Mouse (Mus musculus) midbrain, postnatal 0 days (tissue): Measurements from ENCODE around the gene Dand5. TPM values are rescaled to one million over a fixed set of nuclear protein-coding genes. Genes with fewer than 3 reads are reported as not detected.

Source experiments
- ATAC-seq: fragments of 200-750 bp; cut with Nextera tagmentation; 2 replicates; pipeline ENCODE4 v1.8.0; 2017; ENCODE audit warnings: moderate number of reproducible peaks, mild to moderate bottlenecking, moderate TSS enrichment, moderate library complexity; ENCODE audit not compliant: low FRiP score
- DNase-seq: peaks from one replicate; pipeline ENCODE4 v3.0.0-alpha.2; 2015; ENCODE audit warnings: low spot score
- H3K27ac ChIP-seq: fragments of 300-500 bp; sonication (generic); 2 replicates; pipeline ENCODE4 v1.5.1; 2014; ENCODE audit warnings: low read depth, mild to moderate bottlenecking, low read length, mixed read lengths
- H3K27me3 ChIP-seq: fragments of 300-500 bp; sonication (generic); 2 replicates; pipeline ENCODE4 v1.6.1; 2014; ENCODE audit warnings: low read length, control low read depth, mixed read lengths; ENCODE audit not compliant: insufficient read depth
- H3K36me3 ChIP-seq: fragments of 300-500 bp; sonication (generic); 2 replicates; pipeline ENCODE4 v1.6.1; 2014; ENCODE audit warnings: low read length, control low read depth, mixed read lengths; ENCODE audit not compliant: insufficient read depth
- H3K4me1 ChIP-seq: fragments of 300-500 bp; sonication (generic); 2 replicates; pipeline ENCODE4 v1.6.1; 2014; ENCODE audit warnings: mild to moderate bottlenecking, control low read depth, antibody characterized with exemption, low read length, mixed read lengths; ENCODE audit not compliant: insufficient read depth
- H3K4me2 ChIP-seq: fragments of 300-500 bp; sonication (generic); 2 replicates; pipeline ENCODE4 v1.6.1; 2014; ENCODE audit warnings: low read depth, mild to moderate bottlenecking, low read length, mixed read lengths; ENCODE audit not compliant: poor library complexity, severe bottlenecking
- H3K4me3 ChIP-seq: fragments of 300-500 bp; sonication (generic); 2 replicates; pipeline ENCODE4 v1.5.1; 2014; ENCODE audit warnings: low read depth, mild to moderate bottlenecking, low read length, moderate library complexity
- H3K9ac ChIP-seq: fragments of 300-500 bp; sonication (generic); replicated peaks from 2 replicates; pipeline ENCODE4 v1.6.1; 2014; ENCODE audit warnings: mild to moderate bottlenecking, low read length, moderate library complexity, mixed read lengths; ENCODE audit not compliant: poor library complexity, severe bottlenecking
- H3K9me3 ChIP-seq: fragments of 300-500 bp; sonication (generic); 2 replicates; pipeline ENCODE4 v1.6.1; 2016; ENCODE audit warnings: low read length, control low read depth
- CTCF ChIP-seq: IDR thresholded peaks from 2 replicates; pipeline ENCODE4 v1.5.1; 2016; ENCODE audit warnings: antibody characterized with exemption, mild to moderate bottlenecking
- WGBS: fragments of 180-500 bp; shearing (Covaris S2); extraction: QIAGEN DNeasy Blood & Tissue Kit; methylation state at CpG from one replicate; pipeline ENCODE4 v1.1.7; 2014; 5-methylcytosine and 5-hydroxymethylcytosine counted together
- polyA plus RNA-seq: library from polyadenylated mRNA; unstranded; fragments of >200 nt; fragmentation: Nextera tagmentation; extraction: Ambion mirVana; gene quantifications from 2 replicates; pipeline ENCODE4 v1.2.1, GENCODE M21; 2015
- total RNA-seq: library from RNA; depleted of rRNA; stranded (reverse); fragments of >200 nt; gene quantifications from 2 replicates; pipeline ENCODE4 v1.2.3, GENCODE M21; 2014; rRNA removed

Gene Dand5
- total RNA-seq = 7.6 and 7.7 TPM in 2 replicates
- 12.6 and 14.5 TPM in 2 replicates for polyA plus RNA-seq

DNA sequence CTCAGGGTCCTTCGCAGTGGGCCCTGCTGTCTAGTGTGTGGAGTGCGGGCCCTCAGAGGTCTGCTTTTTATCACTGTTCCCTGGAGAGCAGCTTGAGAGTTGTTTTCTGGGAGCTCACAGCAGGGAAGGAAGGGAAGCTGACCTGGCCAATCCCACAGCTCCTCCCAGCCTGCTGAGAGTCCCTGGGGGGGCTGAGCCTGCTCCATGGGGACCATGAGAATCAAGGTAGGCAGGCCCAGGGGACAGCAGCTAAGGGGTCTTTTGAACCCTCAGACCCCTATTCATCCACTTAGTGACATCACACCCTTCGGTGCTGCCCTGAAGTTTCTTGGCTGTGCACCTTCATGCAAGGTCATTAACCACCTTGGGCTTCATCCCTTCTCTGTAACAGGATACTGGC lies at the start of gene Dand5:
TSS of gene Dand5 (minus strand) at position 101 of the 400 bp plus-strand sequence.
- Histone ChIP-seq H3K9me3 (no peaks in the 10 kb centered on the region), H3K9ac (no peak within 1 kb of the TSS), H3K27ac (no peak within 1 kb of the TSS)

DNA sequence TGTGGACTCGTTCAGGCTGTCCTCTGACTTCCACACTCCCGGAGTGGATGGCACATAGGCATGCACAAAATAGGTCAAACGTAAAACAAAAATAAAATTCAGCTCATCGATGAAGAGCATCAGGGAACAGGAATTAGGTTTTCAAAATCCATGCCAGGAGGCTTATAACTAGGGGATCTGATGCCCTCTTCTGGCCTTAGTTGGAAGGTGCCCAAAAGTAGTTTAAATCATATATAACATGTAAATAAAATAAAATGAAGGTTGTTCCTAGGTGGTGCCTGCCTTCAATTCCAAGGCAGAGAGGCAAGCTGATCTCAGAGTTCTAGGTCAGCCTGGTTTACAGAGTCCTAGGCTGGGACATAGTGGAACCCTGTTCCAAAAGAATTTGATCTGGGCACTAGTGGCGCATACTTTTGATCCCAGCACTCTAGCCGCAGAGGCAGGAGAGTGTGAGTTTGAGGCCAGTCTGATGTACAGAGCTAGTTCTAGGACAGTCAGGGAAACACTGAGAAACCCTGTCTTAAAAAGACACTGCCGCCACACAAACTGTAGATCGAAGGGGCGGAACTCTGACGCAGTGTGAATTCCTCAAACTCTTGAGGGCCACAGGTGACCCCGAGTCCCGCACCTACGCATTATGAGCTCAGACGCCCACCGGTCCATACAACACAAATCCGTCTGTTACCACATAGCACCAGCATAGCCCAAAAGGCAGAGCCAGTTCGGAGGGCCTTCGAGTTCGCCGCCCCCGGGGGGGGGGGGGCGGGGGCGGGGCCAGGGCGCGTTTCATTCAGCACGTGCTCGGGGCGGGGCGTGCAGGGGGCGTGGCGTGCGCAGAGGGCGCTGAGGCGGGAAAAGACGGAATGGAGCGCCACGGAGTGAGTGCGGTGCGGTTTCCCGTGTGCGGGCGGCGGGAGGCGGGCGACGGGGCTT lies 49.0 kb upstream of the Dand5 start, which contains the start of gene Syce2:
TSS of gene Syce2 (plus strand) at position 736 of the 933 bp plus-strand sequence.
- no peaks in the 10 kb centered on the region for H3K9me3 ChIP-seq
- no peak within 1 kb of the TSS for H3K27ac ChIP-seq
- peaks cover 8% of the 10 kb centered on the region; the same call in 1 of the 2 replicates for H3K4me1 ChIP-seq
- H3K36me3 ChIP-seq = peaks cover 29% of the 10 kb centered on the region
- peak; percentile 73 for DNase-seq
- WGBS = 16% methylated on average over 35 of the region's 46 CpGs
- no peaks in the 10 kb centered on the region for H3K27me3 ChIP-seq
- peak within 1 kb of the TSS; percentile 48 for H3K4me3 ChIP-seq
- H3K4me2 ChIP-seq = peak within 1 kb of the TSS; percentile 84
- peak; percentile 69 for TF ChIP-seq CTCF
- H3K9ac ChIP-seq = peak within 1 kb of the TSS; percentile 55
- ATAC-seq = peak; percentile 71

More for the DNA sequence above, at the start of gene Dand5:
- WGBS = 37% methylated on average over 3 of the region's 3 CpGs
- Histone ChIP-seq H3K4me2 (peak within 1 kb of the TSS; percentile 38), H3K36me3 (no peaks in the 10 kb centered on the region), H3K27me3 (no peaks in the 10 kb centered on the region), H3K4me1 (no peaks in the 10 kb centered on the region), H3K4me3 (peak within 1 kb of the TSS; percentile 17; the same call in 1 of the 2 replicates)
- no peak for DNase-seq
- TF ChIP-seq CTCF = no peak
- no peak for ATAC-seq

DNA sequence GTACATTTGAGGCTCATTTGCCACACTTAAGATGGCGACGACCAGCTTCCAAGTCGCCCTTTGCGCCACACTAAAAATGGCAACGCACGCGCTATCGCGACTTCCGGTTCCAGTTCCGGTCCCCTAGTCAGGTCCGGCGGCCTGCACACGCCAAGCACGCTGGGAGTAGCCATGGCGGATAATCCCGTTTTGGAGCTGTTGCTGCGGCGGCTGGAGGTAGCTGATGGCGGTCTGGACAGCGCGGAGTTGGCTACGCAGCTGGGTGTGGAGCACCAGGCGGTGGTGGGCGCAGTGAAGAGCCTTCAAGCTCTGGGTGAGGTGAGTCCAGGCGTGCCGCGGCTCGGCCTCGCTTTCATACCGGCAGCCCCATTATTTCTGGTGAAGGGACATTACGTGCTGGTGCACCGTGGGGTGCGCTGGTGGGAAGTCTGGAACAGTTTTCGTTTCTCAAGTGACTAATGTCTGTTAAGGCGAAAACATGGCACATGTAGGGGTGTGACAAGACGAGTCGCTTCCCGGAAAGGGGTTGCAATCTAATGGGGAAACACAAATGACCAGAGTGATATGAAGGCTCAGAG lies 34.3 kb upstream of the Dand5 start, which contains the start of gene Farsa:
TSS of gene Farsa (plus strand) at position 126 of the 578 bp plus-strand sequence.
- ATAC-seq = peak; percentile 91
- Histone ChIP-seq H3K27me3 (no peaks in the 10 kb centered on the region), H3K4me1 (no peaks in the 10 kb centered on the region; the same call in 1 of the 2 replicates), H3K36me3 (peaks cover 20% of the 10 kb centered on the region), H3K9ac (peak within 1 kb of the TSS; percentile 68), H3K4me2 (peak within 1 kb of the TSS; percentile 87), H3K9me3 (no peaks in the 10 kb centered on the region), H3K4me3 (peak within 1 kb of the TSS; percentile 79), H3K27ac (peak within 1 kb of the TSS; percentile 83)
- TF ChIP-seq CTCF = no peak
- DNase-seq = peak; percentile 97
- WGBS = under 1% methylated on average over 39 of the region's 39 CpGs

DNA sequence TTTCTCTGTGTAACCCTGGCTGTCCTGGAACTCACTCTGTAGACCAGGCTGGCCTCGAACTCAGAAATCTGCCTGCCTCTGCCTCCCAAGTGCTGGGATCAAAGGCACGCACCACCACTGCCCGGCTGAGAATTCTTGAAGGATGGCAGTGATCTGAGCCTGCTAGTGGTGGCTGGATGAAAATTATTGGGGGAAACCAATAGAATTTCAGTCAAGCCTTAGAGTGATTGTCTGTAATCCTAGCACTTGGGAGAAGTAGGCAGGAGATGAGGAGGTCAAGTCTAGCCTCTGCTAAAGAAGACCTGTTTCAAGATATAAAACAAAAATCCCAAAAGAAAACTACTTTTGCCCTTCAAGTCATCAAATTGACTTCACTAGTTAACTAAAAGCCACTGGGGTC lies 33.8 kb upstream of the Dand5 start:
- 94% methylated on average over 3 of the region's 3 CpGs for WGBS
- Histone ChIP-seq H3K9me3 (no peaks in the 10 kb centered on the region), H3K36me3 (peaks cover 16% of the 10 kb centered on the region), H3K4me3 (peak overlapping the region; percentile 79), H3K9ac (no peak overlapping the region), H3K27me3 (no peaks in the 10 kb centered on the region), H3K4me2 (no peak overlapping the region), H3K4me1 (no peaks in the 10 kb centered on the region; the same call in 1 of the 2 replicates), H3K27ac (no peak overlapping the region)
- DNase-seq = no peak
- no peak for ATAC-seq
- TF ChIP-seq CTCF = no peak

DNA sequence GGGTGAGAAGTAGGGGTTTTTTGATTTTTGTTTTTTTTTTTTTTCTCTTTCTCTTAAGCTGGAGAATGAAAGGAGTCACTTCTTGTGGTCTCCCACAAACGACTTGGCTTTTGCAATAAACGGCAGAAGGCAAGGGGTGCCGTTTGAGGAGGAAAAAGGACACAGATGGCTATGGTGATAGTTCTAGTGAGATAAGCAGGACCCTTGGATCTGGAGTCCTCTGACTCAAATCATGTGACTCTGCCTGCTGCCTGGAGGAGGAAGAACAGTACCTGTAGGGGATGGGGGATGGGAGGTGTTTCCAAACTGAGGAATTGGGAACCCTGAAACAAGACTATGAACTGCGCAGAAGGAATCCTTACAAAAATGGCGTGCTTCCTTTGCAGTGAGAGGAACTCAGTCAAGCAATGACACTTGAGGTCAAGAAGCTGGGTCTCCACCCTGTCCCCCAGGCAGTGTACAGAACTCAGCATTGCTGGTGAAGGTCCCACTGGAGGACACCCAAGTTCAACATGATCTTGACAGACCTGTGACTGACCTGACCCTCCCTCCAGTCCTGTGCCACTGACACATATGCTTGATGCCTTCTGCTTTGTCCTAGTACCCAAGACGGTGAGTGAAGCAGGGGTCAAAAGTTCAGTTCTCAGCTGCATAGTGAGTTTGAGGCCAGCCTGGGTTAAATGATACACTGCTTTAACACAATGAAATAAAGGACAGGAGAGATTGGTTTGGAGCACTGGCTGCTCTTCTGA lies 25.2 kb upstream of the Dand5 start:
- ATAC-seq = no peak
- no peak for DNase-seq
- H3K4me2 ChIP-seq = peak overlapping the region; percentile 82
- H3K4me1 ChIP-seq = 0 out of 2 replicates have a peak, but pooled peaks cover 4% of the 10 kb centered on the region
- H3K36me3 ChIP-seq = peaks cover 21% of the 10 kb centered on the region
- TF ChIP-seq CTCF = no peak
- no peaks in the 10 kb centered on the region for H3K27me3 ChIP-seq
- H3K4me3 ChIP-seq = peak overlapping the region; percentile 89; the same call in 1 of the 2 replicates
- no peak overlapping the region for H3K9ac ChIP-seq
- WGBS = 44% methylated on average over 6 of the region's 6 CpGs
- no peaks in the 10 kb centered on the region for H3K9me3 ChIP-seq
- H3K27ac ChIP-seq = no peak overlapping the region; the same call in 1 of the 2 replicates
